Mouse (Mus musculus): ENCODE measurements around the gene Limd1. TPM values are rescaled to one million over a fixed set of nuclear protein-coding genes. Genes with fewer than 3 reads are reported as not detected.

The Limd1 gene
- polyA plus RNA-seq, 1 experiment from 2014 or later, result 37.5 TPM

Other genes starting within 250 kb of the Limd1 start
- 3.6 and 5.7 TPM in 2 replicates for gene Tmem158, start 217.9 kb upstream of the Limd1 start, polyA plus RNA-seq (2014; fragmentation: Nextera tagmentation; extraction: Ambion mirVana)
- gene Lars2, start 111.8 kb upstream of the Limd1 start, polyA plus RNA-seq (2014; fragmentation: Nextera tagmentation; extraction: Ambion mirVana), result 849 and 1,244 TPM in 2 replicates
- 50.6 and 60.1 TPM in 2 replicates for gene Sacm1l, start 51.1 kb downstream of the Limd1 start, polyA plus RNA-seq (2014; fragmentation: Nextera tagmentation; extraction: Ambion mirVana)
- 0.08 and 0.22 TPM in 2 replicates for gene Slc6a20b, start 153.9 kb downstream of the Limd1 start, polyA plus RNA-seq (2014; fragmentation: Nextera tagmentation; extraction: Ambion mirVana)
- 0.06 and 0.09 TPM in 2 replicates for gene Ccr9, start 199.7 kb downstream of the Limd1 start, polyA plus RNA-seq (2014; fragmentation: Nextera tagmentation; extraction: Ambion mirVana)
- gene Slc6a20a, start 200.2 kb downstream of the Limd1 start, polyA plus RNA-seq (2014; fragmentation: Nextera tagmentation; extraction: Ambion mirVana), result 0.95 and 1.5 TPM in 2 replicates
- 55.0 and 58.6 TPM in 2 replicates for gene Lztfl1, start 239.0 kb downstream of the Limd1 start, polyA plus RNA-seq (2014; fragmentation: Nextera tagmentation; extraction: Ambion mirVana)

Data from hindbrain, embryonic 11.5 days (tissue).